Mouse (Mus musculus): ENCODE measurements around the gene Arfgap3.
"Not testable (repeated sequence)": the region's sequence is repeated elsewhere in the genome, so short reads cannot be mapped to it uniquely, and the experiment has no call there.

The Arfgap3 gene

GRCm38 (mm10) chr15:83349954-83350711, at the start of gene Arfgap3:
Arfgap3 (minus strand) TSS chr15:83350247.
- in situ Hi-C loops (cut with MboI; ENCODE audit: low sequenced_read_pairs), result no loop called here

- in situ Hi-C loops (cut with MboI; ENCODE audit: low sequenced_read_pairs), result no loop called here
These were observed 42.7 kb upstream of the Arfgap3 start for GRCm38 (mm10) chr15:83392722-83393121.

DNA sequence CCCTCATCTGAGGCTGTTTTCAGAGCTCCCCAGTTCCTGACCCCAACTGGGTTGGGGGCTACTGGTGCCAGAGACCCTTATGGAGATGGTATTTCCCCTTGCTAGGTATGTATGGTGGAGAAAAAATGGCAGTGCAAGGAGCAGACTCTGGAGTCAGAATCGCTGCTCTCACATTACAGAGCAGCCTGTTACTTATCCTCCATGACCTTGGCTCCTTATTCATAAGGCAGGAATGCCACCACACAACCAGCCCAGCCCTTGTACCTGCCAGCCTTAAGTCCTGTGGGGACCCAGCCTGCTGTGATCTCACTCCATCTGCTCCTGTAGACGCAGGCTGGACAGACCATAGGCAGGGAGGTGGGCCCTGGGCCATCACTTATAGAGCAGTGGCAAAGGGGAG, 37.9 kb upstream of the Arfgap3 start:
- in situ Hi-C loops (cut with MboI; ENCODE audit: low sequenced_read_pairs), result no loop called here

- in situ Hi-C loops (cut with MboI; ENCODE audit: low sequenced_read_pairs), result no loop called here
These were observed 33.6 kb upstream of the Arfgap3 start for GRCm38 (mm10) chr15:83383633-83384032.

DNA sequence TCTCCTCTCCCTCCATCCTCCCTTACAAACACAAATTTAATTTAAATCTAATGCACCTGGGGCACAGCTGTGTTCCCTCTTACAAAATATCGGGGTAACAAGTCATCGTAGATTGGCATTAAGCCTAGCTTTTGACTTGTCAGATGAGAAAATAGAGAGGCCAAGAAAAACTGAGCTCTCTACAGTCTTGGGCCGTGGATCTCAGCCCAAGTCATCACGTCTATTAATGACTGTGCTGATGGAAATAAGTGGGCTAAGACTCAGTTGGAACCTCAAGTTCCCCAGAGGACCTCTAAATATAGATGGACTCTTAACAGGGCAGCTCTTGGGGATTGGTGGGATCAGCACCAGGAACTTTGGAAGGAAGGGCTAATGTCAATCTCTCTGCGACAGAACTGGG, 33.1 kb upstream of the Arfgap3 start:
- in situ Hi-C loops (cut with MboI; ENCODE audit: low sequenced_read_pairs), result no loop called here

- in situ Hi-C loops (cut with MboI; ENCODE audit: low sequenced_read_pairs), result no loop called here
These were observed 32.4 kb upstream of the Arfgap3 start for GRCm38 (mm10) chr15:83382467-83382866.

GRCm38 (mm10) chr15:83377153-83377552, 27.1 kb upstream of the Arfgap3 start:
- in situ Hi-C loops (cut with MboI; ENCODE audit: low sequenced_read_pairs), result no loop called here

- in situ Hi-C loops (cut with MboI; ENCODE audit: low sequenced_read_pairs), result no loop called here
These were observed 25.1 kb upstream of the Arfgap3 start for GRCm38 (mm10) chr15:83375136-83375535.

DNA sequence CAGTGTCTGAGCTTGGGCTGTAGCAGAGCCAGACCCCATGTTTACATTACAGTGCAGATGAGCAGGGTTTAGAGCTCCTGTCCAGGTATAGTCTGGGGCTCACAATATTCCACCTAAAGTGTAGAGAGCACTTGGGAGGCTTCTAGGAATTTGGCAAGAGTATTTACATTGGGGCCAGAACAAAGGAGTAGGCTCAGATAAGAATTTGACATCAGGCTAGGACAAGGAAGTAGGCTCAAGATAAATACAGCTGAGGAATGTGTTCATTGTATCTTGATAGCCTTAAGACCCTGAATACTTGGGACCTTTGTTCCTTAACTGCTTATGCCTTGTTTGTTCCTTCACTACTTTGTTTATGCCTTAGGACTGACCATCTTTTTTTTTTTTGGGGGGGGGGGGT, 24.0 kb upstream of the Arfgap3 start:
- in situ Hi-C loops (cut with MboI; ENCODE audit: low sequenced_read_pairs), result no loop called here

DNA sequence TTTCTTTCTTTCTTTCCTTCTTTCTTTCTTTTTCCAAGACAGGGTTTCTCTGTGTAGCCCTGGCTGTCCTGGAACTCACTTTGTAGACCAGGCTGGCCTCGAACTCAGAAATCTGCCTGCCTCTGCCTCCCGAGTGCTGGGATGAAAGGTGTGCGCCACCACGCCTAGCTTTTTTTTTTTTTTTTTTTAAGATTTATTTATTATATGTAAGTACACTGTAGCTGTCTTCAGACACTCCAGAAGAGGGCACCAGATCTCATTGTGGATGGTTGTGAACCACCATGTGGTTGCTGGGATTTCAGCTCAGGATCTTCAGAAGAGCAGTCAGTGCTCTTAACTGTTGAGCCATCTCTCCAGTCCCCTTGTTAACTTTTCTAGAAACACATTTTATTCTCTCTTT, 18.7 kb upstream of the Arfgap3 start:
- in situ Hi-C loops (cut with MboI; ENCODE audit: low sequenced_read_pairs), result not testable (repeated sequence)

- in situ Hi-C loops (cut with MboI; ENCODE audit: low sequenced_read_pairs), result no loop called here
These were observed 18.2 kb upstream of the Arfgap3 start for GRCm38 (mm10) chr15:83368261-83368660.

GRCm38 (mm10) chr15:83366933-83367552, 17.0 kb upstream of the Arfgap3 start:
- in situ Hi-C loops (cut with MboI; ENCODE audit: low sequenced_read_pairs), result no loop called here

GRCm38 (mm10) chr15:83365697-83366096, 15.7 kb upstream of the Arfgap3 start:
- in situ Hi-C loops (cut with MboI; ENCODE audit: low sequenced_read_pairs), result no loop called here

DNA sequence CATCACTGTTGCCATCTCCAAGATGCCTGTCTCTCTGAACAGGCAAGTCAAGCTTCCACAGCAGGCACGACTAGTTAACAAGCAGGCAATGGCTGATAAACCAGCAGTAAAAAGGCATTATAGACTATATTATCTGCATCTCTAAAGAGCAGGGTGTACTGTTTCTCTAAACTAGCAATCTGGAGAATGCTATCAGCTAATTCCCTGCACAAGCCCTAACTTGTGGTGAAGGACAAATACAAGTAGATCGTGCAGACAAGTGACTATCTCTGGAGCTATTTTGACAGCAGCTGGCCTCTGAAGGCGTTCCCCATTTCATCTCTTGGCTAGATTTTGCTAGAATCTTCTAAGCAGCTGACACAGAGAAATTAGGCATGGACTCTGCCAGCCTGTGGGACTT, 14.1 kb upstream of the Arfgap3 start:
- in situ Hi-C loops (cut with MboI; ENCODE audit: low sequenced_read_pairs), result no loop called here

GRCm38 (mm10) chr15:83362813-83363212, 12.8 kb upstream of the Arfgap3 start:
- in situ Hi-C loops (cut with MboI; ENCODE audit: low sequenced_read_pairs), result not testable (repeated sequence)

- in situ Hi-C loops (cut with MboI; ENCODE audit: low sequenced_read_pairs), result not testable (repeated sequence)
These were observed 10.9 kb upstream of the Arfgap3 start for GRCm38 (mm10) chr15:83360899-83361298.

GRCm38 (mm10) chr15:83360140-83360539, 10.1 kb upstream of the Arfgap3 start:
- in situ Hi-C loops (cut with MboI; ENCODE audit: low sequenced_read_pairs), result no loop called here

DNA sequence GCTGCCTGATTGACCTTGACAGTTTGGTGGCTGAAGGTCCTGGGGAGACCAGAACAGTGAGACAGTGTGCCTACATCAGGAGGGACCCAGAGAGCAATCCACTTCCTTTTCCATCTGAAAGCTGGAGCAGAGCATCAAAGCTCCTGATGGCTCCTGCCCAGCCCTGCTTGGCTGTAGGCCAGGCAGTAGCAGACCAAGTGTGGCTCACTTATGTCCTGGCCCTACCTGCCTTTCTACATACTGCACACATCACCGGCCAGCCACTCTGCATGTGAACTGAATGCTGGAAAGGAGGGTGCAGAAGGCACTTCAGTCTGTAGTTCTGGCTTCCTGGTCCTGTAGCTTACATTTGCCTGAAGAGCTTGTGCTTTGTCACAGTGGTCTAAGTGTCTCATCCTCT, 8.4 kb upstream of the Arfgap3 start:
- in situ Hi-C loops (cut with MboI; ENCODE audit: low sequenced_read_pairs), result no loop called here

GRCm38 (mm10) chr15:83351546-83351945, 1.5 kb upstream of the Arfgap3 start:
- in situ Hi-C loops (cut with MboI; ENCODE audit: low sequenced_read_pairs), result no loop called here

GRCm38 (mm10) chr15:83350859-83351258, 812 bp upstream of the Arfgap3 start:
- in situ Hi-C loops (cut with MboI; ENCODE audit: low sequenced_read_pairs), result no loop called here

DNA sequence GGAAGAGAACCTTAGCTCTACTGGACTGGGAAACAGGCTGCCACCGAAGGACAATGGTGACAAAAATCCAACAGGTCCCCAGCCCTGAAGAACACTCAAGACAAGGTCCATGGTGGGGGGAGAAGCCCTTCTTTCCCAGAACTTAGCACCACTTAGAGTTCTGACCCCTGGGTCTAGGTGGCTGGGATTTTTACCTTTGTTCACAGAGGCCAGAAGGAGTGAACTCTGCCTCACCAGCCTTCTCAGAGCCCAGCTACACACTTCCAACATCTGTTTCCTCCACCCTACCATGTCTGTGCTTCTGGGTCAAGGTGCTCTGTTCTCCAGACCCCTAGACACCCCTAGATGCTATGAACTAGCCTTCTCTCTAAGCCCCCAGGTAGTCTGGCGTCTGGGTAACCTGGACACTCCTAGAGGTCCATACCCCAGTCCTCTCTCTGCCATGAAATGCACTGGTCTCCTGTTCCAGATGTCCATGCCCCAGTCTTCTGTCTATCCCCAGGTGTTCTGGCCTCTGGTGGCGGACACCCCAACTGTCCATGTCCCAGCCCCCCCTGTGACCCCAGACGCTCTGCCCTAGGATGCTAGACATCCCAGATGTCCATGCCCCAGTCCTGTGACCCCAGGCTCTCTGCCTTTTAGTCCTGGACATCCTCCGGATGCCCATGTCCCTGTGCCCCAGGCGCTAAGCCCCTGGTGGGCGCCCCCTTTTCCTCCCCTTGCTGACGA, 658 bp downstream of the Arfgap3 start:
- in situ Hi-C loops (cut with MboI; ENCODE audit: low sequenced_read_pairs), result no loop called here

GRCm38 (mm10) chr15:83348747-83349146, 1.3 kb downstream of the Arfgap3 start:
- in situ Hi-C loops (cut with MboI; ENCODE audit: low sequenced_read_pairs), result no loop called here
